Mouse (Mus musculus) cerebellum, adult 11-12 months (tissue): Measurements from ENCODE around the gene Sh3d19.

Experiments
- DNase-seq: peaks from one replicate; pipeline ENCODE4 v3.0.0; 2022

Gene Sh3d19

DNA sequence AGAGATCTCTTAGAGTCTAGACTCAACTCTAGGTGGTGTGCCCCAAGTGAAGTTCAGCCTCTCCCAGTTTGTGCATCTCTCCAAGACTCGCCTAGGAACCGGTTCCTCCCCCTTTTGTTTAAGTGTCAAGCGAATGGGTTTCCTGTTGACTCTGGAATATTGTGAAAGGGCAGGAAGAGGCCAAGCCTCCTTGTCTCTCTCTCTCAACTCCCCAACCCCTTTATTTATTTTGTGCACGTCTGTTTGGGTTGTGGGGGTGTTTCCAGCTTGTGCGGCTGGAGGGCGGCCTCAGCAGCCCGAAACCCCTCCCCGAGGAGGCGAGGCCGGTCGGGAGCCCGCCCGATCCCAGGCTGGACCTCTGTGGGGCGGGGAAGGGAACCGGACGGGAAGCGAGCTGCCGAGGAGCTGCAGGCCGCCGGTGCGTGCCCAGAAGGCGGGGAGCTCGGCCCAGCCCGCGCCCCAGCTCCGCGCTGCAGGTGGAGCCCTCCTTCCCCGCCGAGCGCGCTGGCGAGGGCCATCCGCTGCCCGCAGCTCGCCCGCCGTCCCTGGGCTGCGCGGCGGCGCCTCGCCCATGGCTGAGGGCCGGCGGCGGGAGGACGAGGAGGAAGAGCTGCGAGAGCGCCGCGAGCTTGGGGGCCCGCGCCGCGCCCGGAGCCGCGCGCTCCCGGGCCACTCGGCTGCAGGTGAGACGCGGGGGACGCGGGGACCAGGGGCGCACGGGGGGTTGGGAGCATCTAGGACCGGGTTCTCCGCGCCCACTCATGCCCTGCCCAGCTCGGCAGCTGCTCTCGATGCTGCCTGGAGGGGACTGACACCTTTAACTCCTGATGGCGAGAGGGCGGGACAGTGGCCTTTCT, at the start of gene Sh3d19:
Sh3d19 (plus strand) TSS at position 368 of the 857 bp plus-strand sequence.
- peak; percentile 71 for DNase-seq

DNA sequence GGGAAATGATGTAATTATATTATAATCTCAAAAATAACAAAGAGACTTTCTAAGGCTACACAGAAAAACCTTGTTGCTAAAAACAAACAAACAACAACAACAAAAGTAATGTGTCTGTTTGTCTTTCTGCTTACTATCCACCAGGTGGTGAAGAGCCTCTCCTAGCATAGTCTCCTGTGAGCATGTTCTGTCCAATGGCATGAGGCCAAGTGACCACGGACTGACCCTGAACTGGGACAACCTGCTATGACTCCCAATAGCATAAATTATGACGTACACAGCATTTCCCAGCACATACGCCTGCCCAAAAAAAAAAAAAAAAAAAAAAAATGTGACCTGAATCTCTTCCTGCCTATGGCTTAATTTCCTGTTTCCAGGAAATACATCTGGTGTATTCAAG, 48.6 kb upstream of the Sh3d19 start:
- DNase-seq = no peak

GRCm38 (mm10) chr3:85923343-85923742, 47.6 kb upstream of the Sh3d19 start:
- no peak for DNase-seq

DNA sequence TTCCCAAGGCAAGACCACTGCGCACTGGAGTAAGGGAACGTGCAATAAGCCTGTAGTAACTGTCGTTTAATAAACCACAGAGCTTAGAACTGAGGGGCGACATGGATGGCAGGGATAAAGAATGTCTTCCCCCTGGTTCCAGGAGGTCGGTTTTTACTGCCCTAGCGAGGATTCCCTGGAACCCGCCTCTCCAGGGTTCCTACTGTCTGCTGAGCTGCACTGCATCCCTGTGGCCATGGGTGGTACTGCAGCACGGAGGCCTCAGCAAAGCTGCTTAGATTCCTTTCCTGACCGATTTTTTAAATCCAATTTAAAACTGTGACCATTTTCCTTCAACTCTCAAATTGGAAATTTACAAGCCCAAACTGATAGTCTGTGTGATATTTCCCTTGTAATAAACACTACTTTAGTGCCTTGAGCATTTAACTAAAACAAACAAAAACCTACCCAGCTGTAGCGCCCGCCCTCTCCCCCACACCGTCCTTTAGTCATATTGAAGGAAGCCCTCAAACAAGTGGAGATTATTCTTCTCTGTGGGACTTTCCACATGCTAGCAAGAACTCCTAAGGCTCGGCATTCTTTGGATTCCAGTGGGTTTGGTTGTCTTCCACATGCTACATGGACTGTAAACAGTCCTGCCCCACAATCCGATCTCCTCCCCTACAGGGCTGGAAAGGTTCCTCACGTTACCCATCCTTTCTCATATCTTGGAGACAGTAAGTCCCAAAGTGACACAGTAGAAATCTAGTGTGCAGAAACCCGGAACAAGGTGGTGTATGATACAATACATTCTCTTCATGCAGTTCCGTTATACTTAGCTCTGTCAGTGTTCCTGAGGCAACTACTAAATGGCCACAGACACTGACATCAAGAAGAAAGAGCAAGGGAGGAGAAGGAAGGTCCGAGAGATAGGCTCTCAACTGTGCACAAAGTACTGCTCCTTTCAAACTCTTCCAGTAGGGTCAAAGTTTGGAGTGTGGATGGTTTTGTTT, 46.7 kb upstream of the Sh3d19 start:
- peak; percentile 59 for DNase-seq

GRCm38 (mm10) chr3:85927296-85927695, 43.6 kb upstream of the Sh3d19 start:
- DNase-seq = no peak

DNA sequence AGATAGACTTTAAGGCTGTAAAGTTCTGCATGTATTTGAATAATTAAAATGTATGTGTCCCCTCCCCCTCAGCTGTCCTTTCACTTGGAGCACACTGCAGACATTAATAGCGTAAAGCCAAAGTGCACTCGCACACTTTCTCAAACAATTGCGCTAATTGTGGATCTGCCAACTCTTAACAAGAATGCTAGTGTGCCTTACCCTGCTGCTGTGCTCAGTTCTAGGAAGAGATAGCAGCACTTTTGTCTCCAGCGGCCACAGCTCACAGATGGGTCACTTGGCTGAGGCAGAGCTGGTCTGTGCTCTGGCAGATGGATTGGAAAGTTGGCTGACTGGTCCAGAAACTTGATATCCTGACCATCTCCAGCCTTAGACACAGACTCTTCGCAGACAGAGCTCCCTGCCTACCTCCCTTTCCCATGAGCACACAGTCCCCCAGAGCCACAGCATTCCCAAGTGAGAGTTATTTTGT, 42.7 kb upstream of the Sh3d19 start:
- DNase-seq = peak; percentile 11

DNA sequence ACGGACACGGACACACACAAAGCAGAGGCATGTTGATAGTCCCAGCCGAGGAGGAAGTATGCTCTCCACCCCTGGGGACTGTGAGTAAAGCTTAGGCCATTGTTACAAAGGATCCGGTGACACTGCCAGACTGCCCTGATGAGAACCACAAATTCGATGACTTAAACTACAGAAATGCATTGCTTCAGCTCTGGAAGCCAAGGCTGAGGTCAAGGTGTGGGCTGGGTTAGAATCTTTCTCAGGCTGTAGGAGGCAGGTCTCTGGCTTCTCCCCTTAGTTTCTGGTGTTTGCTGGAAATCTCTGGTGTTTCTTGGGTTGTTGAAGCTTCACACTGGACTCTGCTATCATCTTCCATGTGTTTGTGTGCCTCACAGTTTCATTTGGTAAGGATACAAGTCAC, 41.2 kb upstream of the Sh3d19 start:
- no peak for DNase-seq

DNA sequence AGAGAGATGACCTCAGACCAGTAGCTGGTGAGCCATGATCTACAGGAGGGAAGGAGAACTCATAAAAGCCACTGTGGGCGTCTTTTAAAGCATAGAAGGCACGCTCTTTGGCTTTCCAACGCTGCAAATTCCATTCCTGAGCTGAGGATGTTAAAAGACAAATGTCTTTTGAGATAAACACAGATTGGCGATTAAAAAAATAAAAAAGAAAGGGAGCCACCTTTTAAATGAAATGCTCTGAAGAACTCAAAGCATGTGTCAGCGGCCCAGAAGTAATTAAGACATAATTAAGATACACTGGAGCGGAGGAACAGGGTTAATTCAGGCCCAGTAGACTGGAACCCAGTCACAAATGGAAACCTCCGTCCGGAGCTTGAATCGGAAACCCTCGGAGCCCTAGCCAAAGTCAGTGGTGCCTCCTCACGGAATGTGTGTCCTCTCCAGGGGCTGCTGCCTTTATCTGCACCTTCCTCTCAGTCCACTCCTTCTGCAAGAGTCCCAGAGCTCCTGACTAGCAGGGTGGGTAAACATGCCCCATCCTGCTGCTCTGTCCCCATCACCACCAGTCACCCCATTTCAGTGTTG, 40.1 kb upstream of the Sh3d19 start:
- DNase-seq = no peak

GRCm38 (mm10) chr3:85931859-85932258, 39.0 kb upstream of the Sh3d19 start:
- DNase-seq = no peak

- DNase-seq = no peak
Observed at GRCm38 (mm10) chr3:85933586-85933985, 37.3 kb upstream of the Sh3d19 start.

DNA sequence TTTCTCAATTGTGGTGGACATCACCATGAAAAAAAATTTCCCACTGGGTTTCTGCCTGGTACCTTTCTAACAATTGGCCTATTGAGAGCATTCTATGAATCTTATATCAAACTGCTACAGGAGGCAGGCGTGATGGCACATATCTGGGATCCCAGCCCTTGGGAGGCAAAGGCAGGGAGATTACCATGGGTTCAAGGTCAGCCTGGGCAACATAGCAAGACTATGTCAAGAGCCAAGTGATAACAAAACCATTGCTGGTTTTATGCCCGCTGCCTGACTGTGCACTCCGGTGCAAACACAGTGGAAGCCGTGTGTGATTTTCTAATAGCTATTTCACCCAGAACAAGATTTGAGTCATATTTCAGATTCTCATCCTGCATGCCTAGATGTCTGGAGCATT, 20.0 kb upstream of the Sh3d19 start:
- no peak for DNase-seq

DNA sequence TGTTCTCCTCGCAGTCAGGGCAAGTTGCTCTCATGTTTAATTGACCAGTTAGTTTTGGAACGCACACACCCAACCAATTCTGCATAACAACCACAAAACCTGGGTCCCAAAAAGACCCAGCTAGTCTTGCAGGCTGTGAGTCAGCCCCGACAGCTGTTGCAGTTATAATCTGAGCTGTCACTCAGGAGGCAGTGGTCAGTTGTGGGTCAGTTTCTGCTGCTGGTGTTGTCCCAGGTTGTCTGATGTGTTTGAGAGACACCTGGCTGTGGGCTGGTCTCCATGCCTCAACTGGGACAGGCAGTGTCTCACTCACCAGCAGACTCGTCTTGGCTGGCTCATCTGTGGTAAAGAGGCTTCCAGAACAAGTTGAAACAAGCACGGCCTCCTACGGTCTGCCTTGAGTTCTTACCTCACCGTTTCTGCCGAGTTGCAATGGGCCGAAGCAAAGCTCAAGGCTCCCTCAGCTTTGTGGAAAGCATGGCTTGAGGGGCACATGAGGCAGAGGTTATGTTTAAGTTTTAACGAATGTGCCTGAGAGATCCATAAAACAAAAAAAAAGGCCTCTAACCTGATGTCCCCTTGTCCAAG, 18.1 kb upstream of the Sh3d19 start:
- DNase-seq = no peak

DNA sequence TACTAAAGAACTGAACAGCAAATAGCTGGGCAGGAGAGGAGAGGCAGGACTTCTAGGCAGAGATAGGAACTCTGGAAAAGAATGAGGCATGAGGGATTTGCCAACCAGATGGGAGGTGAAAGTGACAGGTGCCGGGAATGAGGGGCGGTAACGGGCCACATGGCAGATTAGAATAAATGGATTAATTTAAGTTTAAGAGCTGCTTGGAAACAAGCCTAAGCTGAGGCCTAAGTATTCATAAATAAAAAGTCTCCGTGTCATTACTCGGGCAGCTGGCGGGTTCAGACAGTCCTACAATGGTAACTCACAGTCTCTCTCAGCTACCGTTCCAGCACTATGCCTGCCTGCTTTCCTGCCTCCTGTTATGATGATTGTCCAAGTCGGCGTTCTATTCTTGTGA, 15.6 kb upstream of the Sh3d19 start:
- DNase-seq = no peak

GRCm38 (mm10) chr3:85955704-85956103, 15.2 kb upstream of the Sh3d19 start:
- no peak for DNase-seq

DNA sequence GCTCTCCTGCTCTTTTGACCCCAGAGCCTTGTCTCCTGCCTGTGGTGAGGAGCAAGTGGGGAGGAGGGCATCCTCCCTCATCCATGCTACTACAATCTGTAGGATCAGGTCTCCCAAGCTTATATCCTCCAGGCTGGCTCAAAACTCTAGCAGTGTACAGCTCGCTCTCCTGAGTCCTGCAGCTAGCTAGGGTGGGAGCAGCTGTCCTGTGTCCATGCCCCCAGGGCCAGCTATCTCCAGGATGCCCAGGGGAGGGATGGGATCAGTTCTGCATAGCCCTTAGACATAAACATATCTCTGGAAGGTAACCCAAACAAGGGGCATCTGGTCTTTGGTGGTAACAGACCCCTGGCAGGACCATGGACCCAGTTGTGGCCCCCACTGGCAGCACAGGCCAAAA, 11.2 kb upstream of the Sh3d19 start:
- DNase-seq = no peak

DNA sequence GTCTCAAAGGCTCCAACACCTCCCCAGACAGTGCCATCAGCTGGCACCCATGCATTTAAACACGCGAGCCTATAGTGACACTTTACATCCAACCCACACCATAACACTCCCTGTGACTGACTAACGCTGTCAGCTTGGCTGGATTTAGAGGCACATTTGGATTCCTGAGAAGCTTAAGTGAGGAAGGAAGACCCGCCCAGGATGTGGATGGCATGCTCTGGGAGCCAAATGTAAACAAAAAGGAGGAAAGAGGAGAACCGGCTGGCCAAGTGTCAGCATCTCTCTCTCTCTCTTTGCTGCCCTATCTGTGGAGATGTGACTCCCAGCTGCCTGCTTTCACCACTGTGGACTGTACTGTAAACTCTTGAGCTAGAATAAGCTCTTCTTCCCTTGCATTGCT, 9.8 kb upstream of the Sh3d19 start:
- no peak for DNase-seq

DNA sequence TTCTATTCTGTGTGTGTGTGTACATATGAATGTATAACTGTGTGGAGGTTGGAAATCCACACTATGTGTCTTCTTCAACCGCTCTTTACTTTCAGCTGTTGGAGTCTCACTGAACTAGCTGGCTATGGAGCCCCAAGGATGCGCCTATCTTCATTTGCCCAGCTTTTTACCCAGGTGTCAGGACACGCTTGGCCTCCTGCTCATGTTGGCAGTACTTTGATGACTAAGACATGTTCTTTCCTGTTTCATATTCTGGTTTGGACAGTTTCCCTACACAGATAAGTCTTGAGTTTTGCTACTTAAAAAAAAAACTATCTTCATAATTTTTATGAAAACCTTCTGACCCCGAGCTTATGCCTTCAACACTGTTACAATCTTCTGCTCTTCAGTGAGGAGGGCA, 5.4 kb upstream of the Sh3d19 start:
- DNase-seq = no peak

DNA sequence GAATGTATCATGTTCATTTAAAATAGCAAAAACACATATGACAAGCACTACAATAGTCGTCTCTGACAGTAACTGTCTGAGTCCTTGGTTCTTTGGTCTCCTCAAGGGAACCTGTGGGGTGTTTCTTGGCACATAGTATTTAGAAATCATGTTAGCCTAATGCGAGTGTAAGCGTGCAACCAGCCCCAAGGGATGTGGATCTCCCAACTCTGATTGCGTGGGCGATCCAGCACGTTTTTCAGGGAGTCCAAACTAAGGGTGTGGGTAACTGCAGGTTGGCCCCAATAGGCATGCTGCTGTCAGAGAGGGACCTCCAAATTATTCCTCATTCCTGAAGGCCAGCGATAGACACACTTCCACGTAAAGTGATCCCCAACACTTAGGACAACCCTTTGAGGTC, 1.9 kb upstream of the Sh3d19 start:
- no peak for DNase-seq

- DNase-seq = no peak
Observed at GRCm38 (mm10) chr3:85971599-85971975, 678 bp downstream of the Sh3d19 start.

GRCm38 (mm10) chr3:85973376-85974140, 2.6 kb downstream of the Sh3d19 start:
- DNase-seq = no peak

GRCm38 (mm10) chr3:85974451-85974850, 3.5 kb downstream of the Sh3d19 start:
- DNase-seq = no peak

DNA sequence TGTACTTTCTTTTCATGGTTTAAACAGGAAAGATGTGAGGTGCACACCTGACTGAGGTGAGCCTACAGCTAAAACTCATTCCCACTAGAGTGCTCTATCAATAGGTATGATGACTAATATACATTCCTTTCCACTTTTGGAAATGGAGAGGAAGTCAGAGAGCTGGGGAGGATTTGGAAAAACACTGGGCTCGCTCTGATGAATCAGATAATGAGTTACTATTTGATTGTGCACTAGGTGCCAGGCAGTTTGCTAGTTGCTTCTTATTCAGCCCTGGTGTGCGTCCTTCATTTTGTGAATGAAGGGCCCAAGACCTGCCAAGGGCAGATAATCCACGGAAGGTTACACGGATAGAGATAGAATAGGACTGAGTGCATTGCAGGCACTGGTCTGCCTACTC, 9.1 kb downstream of the Sh3d19 start:
- DNase-seq = no peak
